Mouse (Mus musculus): Measurements from ENCODE around the gene Prn. TPM values are rescaled to one million over a fixed set of nuclear protein-coding genes. Genes with fewer than 3 reads are reported as not detected.

Gene Prn
- total RNA-seq, 2 experiments from 2014 or later = 0.13 TPM; not detected in 1

- no peak for DNase-seq
Observed at GRCm38 (mm10) chr2:131996369-131996768, 86.6 kb downstream of the Prn start.

GRCm38 (mm10) chr2:131997356-131997755 is 87.6 kb downstream of the Prn start:
- no peak for DNase-seq

GRCm38 (mm10) chr2:132001696-132002334 is 92.1 kb downstream of the Prn start:
- no peak for DNase-seq

GRCm38 (mm10) chr2:132003916-132004315 is 94.2 kb downstream of the Prn start:
- no peak for DNase-seq

GRCm38 (mm10) chr2:132004495-132005136 is 94.9 kb downstream of the Prn start:
- peak; percentile 16 to 19 for DNase-seq

GRCm38 (mm10) chr2:132005445-132005844 is 95.7 kb downstream of the Prn start:
- no peak for DNase-seq

Other genes with a start within 250 kb of the Prn start
- gene Erv3, start 50.2 kb upstream of the Prn start, total RNA-seq (2021) = not detected
- 100 to 1,000 TPM in 1 of 2 experiments, 10 to 100 TPM in 1; 90.8 to 126 TPM for gene Prnp, start within 50 bp of the Prn start, total RNA-seq (2021)
- under 1 TPM; 0.20 to 0.70 TPM for gene Prnd, start 40.9 kb downstream of the Prn start, total RNA-seq (2021)
- 10 to 100 TPM in 1 of 2 experiments, 1 to 10 TPM in 1; 7.4 to 12.7 TPM for gene Rassf2, start 120.3 kb downstream of the Prn start, total RNA-seq (2021)
- 100 to 1,000 TPM in 1 of 2 experiments, 10 to 100 TPM in 1; 85.9 to 282 TPM for gene Slc23a2, start 235.2 kb downstream of the Prn start, total RNA-seq (2021)